Mouse (Mus musculus) heart, embryonic 15.5 days (tissue): ENCODE results near the gene Corin. TPM values are rescaled to one million over a fixed set of nuclear protein-coding genes. Genes with fewer than 3 reads are reported as not detected.

ENCODE experiments used
- ATAC-seq: fragments of 200-750 bp; cut with Nextera tagmentation; replicated peaks from 2 replicates; pipeline ENCODE4 v1.8.0; 2017; ENCODE audit warnings: low read depth, moderate TSS enrichment; ENCODE audit not compliant: insufficient number of reproducible peaks, insufficient read depth, low FRiP score
- H3K27ac ChIP-seq: fragments of 300-500 bp; sonication (generic); 2 replicates; pipeline ENCODE4 v1.5.1; 2015; ENCODE audit warnings: mild to moderate bottlenecking, inconsistent platforms
- H3K27me3 ChIP-seq: fragments of 300-500 bp; sonication (generic); 2 replicates; pipeline ENCODE4 v1.6.1; 2015; ENCODE audit warnings: inconsistent platforms
- H3K36me3 ChIP-seq: fragments of 300-500 bp; sonication (generic); 2 replicates; pipeline ENCODE4 v1.6.1; 2015; ENCODE audit warnings: mild to moderate bottlenecking, inconsistent platforms
- H3K4me1 ChIP-seq: fragments of 300-500 bp; sonication (generic); replicated peaks from 2 replicates; pipeline ENCODE4 v1.6.1; 2015; ENCODE audit warnings: inconsistent platforms
- H3K4me2 ChIP-seq: fragments of 300-500 bp; sonication (generic); 2 replicates; pipeline ENCODE4 v1.6.1; 2015; ENCODE audit warnings: inconsistent platforms, mild to moderate bottlenecking, moderate library complexity
- H3K4me3 ChIP-seq: fragments of 300-500 bp; sonication (generic); 2 replicates; pipeline ENCODE4 v1.5.1; 2015; ENCODE audit warnings: mild to moderate bottlenecking, inconsistent platforms
- H3K9ac ChIP-seq: fragments of 300-500 bp; sonication (generic); 2 replicates; pipeline ENCODE4 v1.6.1; 2015; ENCODE audit warnings: mild to moderate bottlenecking, inconsistent platforms
- H3K9me3 ChIP-seq: fragments of 300-500 bp; sonication (generic); replicated peaks from 2 replicates; pipeline ENCODE4 v1.6.1; 2016; ENCODE audit warnings: inconsistent platforms
- WGBS: fragments of 180-500 bp; shearing (Covaris S2); methylation state at CpG from one replicate; pipeline ENCODE4 v1.1.7; 2015; ENCODE audit warnings: mixed read lengths; 5-methylcytosine and 5-hydroxymethylcytosine counted together
- polyA plus RNA-seq: library from polyadenylated mRNA; unstranded; fragments of >200 nt; fragmentation: Nextera tagmentation; extraction: Ambion mirVana; gene quantifications from 2 replicates; pipeline ENCODE4 v1.2.1, GENCODE M21; 2015

The Corin gene
- 38.6 and 39.2 TPM in 2 replicates for polyA plus RNA-seq

- H3K4me1 ChIP-seq = peaks cover 44% of the 10 kb centered on the region
- H3K27ac ChIP-seq = peak within 1 kb of the TSS; percentile 87
These were observed at the start of gene Corin for GRCm38 (mm10) chr5:72503531-72504523. Gene Corin (minus strand): TSS chr5:72504473.

GRCm38 (mm10) chr5:72551209-72551608 is 46.9 kb upstream of the Corin start:
- no peak for ATAC-seq
- Histone ChIP-seq H3K9me3 (no peaks in the 10 kb centered on the region), H3K9ac (no peak overlapping the region), H3K4me3 (no peak overlapping the region), H3K27me3 (no peaks in the 10 kb centered on the region), H3K27ac (no peak overlapping the region), H3K36me3 (peaks cover 16% of the 10 kb centered on the region; the same call in 1 of the 2 replicates), H3K4me2 (no peak overlapping the region), H3K4me1 (no peaks in the 10 kb centered on the region)
- 93% methylated on average over 3 of the region's 3 CpGs for WGBS

More at GRCm38 (mm10) chr5:72503531-72504523, at the start of gene Corin:
- Histone ChIP-seq H3K9ac (peak within 1 kb of the TSS; percentile 70), H3K4me3 (peak within 1 kb of the TSS; percentile 60), H3K9me3 (no peaks in the 10 kb centered on the region), H3K27me3 (peaks cover 8% of the 10 kb centered on the region), H3K4me2 (peak within 1 kb of the TSS; percentile 85), H3K36me3 (no peaks in the 10 kb centered on the region)
- peak; percentile 36 for ATAC-seq
- under 1% methylated on average over 64 of the region's 64 CpGs for WGBS

GRCm38 (mm10) chr5:72528896-72529295 is 24.6 kb upstream of the Corin start:
- no peak overlapping the region for H3K9ac ChIP-seq
- no peak overlapping the region for H3K4me3 ChIP-seq
- WGBS = 87% methylated on average over 3 of the region's 3 CpGs
- H3K36me3 ChIP-seq = peaks cover 32% of the 10 kb centered on the region
- no peaks in the 10 kb centered on the region for H3K9me3 ChIP-seq
- no peaks in the 10 kb centered on the region for H3K27me3 ChIP-seq
- H3K4me2 ChIP-seq = no peak overlapping the region
- ATAC-seq = no peak
- H3K27ac ChIP-seq = no peak overlapping the region
- H3K4me1 ChIP-seq = no peaks in the 10 kb centered on the region

GRCm38 (mm10) chr5:72513808-72514207 is 9.5 kb upstream of the Corin start:
- H3K36me3 ChIP-seq = peaks cover 10% of the 10 kb centered on the region; the same call in 1 of the 2 replicates
- WGBS = 58% methylated on average over 5 of the region's 5 CpGs
- peak; percentile 69; the same call in 1 of the 2 replicates for ATAC-seq
- no peak overlapping the region for H3K4me2 ChIP-seq
- H3K9ac ChIP-seq = no peak overlapping the region
- peak overlapping the region; percentile 31 for H3K27ac ChIP-seq
- H3K9me3 ChIP-seq = no peaks in the 10 kb centered on the region
- no peaks in the 10 kb centered on the region for H3K27me3 ChIP-seq
- no peak overlapping the region for H3K4me3 ChIP-seq
- H3K4me1 ChIP-seq = peaks cover 3% of the 10 kb centered on the region; the same call in 1 of the 2 replicates

- no peaks in the 10 kb centered on the region for H3K36me3 ChIP-seq
- no peak for ATAC-seq
- H3K4me3 ChIP-seq = no peak overlapping the region
- peaks cover 30% of the 10 kb centered on the region for H3K4me1 ChIP-seq
- H3K9me3 ChIP-seq = no peaks in the 10 kb centered on the region
- no peak overlapping the region for H3K27ac ChIP-seq
- no peak overlapping the region for H3K9ac ChIP-seq
- peaks cover 8% of the 10 kb centered on the region for H3K27me3 ChIP-seq
- no peak overlapping the region for H3K4me2 ChIP-seq
- 63% methylated on average over 5 of the region's 5 CpGs for WGBS
These were observed 1.5 kb upstream of the Corin start for GRCm38 (mm10) chr5:72505740-72506139.

GRCm38 (mm10) chr5:72502778-72503177 is 1.5 kb downstream of the Corin start:
- Histone ChIP-seq H3K4me1 (peaks cover 53% of the 10 kb centered on the region), H3K36me3 (no peaks in the 10 kb centered on the region), H3K9me3 (no peaks in the 10 kb centered on the region), H3K27me3 (peaks cover 8% of the 10 kb centered on the region), H3K27ac (peak overlapping the region; percentile 87), H3K4me2 (peak overlapping the region; percentile 85), H3K4me3 (peak overlapping the region; percentile 60), H3K9ac (peak overlapping the region; percentile 70)
- 42% methylated on average over 8 of the region's 8 CpGs for WGBS
- no peak for ATAC-seq

GRCm38 (mm10) chr5:72501763-72502162 is 2.5 kb downstream of the Corin start:
- peak overlapping the region; percentile 60 for H3K4me3 ChIP-seq
- ATAC-seq = peak; percentile 62
- peaks cover 62% of the 10 kb centered on the region for H3K4me1 ChIP-seq
- H3K9me3 ChIP-seq = no peaks in the 10 kb centered on the region
- H3K4me2 ChIP-seq = peak overlapping the region; percentile 85
- H3K27me3 ChIP-seq = peaks cover 8% of the 10 kb centered on the region
- 22% methylated on average over 3 of the region's 3 CpGs for WGBS
- H3K9ac ChIP-seq = peak overlapping the region; percentile 37; the same call in 1 of the 2 replicates
- H3K36me3 ChIP-seq = no peaks in the 10 kb centered on the region
- H3K27ac ChIP-seq = peak overlapping the region; percentile 87

GRCm38 (mm10) chr5:72498271-72498670 is 6.0 kb downstream of the Corin start:
- ATAC-seq = no peak
- H3K27ac ChIP-seq = no peak overlapping the region
- peaks cover 2% of the 10 kb centered on the region for H3K27me3 ChIP-seq
- H3K4me3 ChIP-seq = no peak overlapping the region
- no peak overlapping the region for H3K9ac ChIP-seq
- peaks cover 62% of the 10 kb centered on the region for H3K4me1 ChIP-seq
- H3K36me3 ChIP-seq = no peaks in the 10 kb centered on the region
- H3K4me2 ChIP-seq = no peak overlapping the region
- WGBS = 54% methylated on average over 10 of the region's 10 CpGs
- no peaks in the 10 kb centered on the region for H3K9me3 ChIP-seq

GRCm38 (mm10) chr5:72496756-72497155 is 7.5 kb downstream of the Corin start:
- Histone ChIP-seq H3K4me2 (no peak overlapping the region), H3K4me3 (no peak overlapping the region), H3K27me3 (no peaks in the 10 kb centered on the region), H3K27ac (no peak overlapping the region), H3K4me1 (peaks cover 54% of the 10 kb centered on the region), H3K9me3 (no peaks in the 10 kb centered on the region), H3K36me3 (no peaks in the 10 kb centered on the region), H3K9ac (no peak overlapping the region)
- WGBS = 51% methylated on average over 4 of the region's 4 CpGs
- ATAC-seq = no peak

GRCm38 (mm10) chr5:72493906-72494305 is 10.4 kb downstream of the Corin start:
- H3K4me1 ChIP-seq = peaks cover 40% of the 10 kb centered on the region
- peak overlapping the region; percentile 39 for H3K4me2 ChIP-seq
- no peak overlapping the region for H3K9ac ChIP-seq
- H3K4me3 ChIP-seq = no peak overlapping the region
- H3K36me3 ChIP-seq = no peaks in the 10 kb centered on the region; the same call in 1 of the 2 replicates
- 25% methylated on average over 7 of the region's 7 CpGs for WGBS
- peak; percentile 83 for ATAC-seq
- peak overlapping the region; percentile 87 for H3K27ac ChIP-seq
- H3K9me3 ChIP-seq = no peaks in the 10 kb centered on the region
- H3K27me3 ChIP-seq = no peaks in the 10 kb centered on the region

- Histone ChIP-seq H3K27ac (no peak overlapping the region), H3K4me3 (no peak overlapping the region), H3K27me3 (no peaks in the 10 kb centered on the region), H3K4me2 (no peak overlapping the region), H3K4me1 (peaks cover 15% of the 10 kb centered on the region), H3K9ac (no peak overlapping the region), H3K9me3 (no peaks in the 10 kb centered on the region), H3K36me3 (no peaks in the 10 kb centered on the region; the same call in 1 of the 2 replicates)
- WGBS = 37% methylated on average over 2 of the region's 2 CpGs
- no peak for ATAC-seq
These were observed 13.0 kb downstream of the Corin start for GRCm38 (mm10) chr5:72491232-72491631.
